Mouse (Mus musculus): ENCODE results near the gene Fzd7. TPM values are rescaled to one million over a fixed set of nuclear protein-coding genes. Genes with fewer than 3 reads are reported as not detected.

Fzd7 gene
- total RNA-seq, 2 experiments from 2014 or later = 0.43 to 3.1 TPM

GRCm38 (mm10) chr1:59495970-59496369, 13.7 kb downstream of the Fzd7 start:
- ATAC-seq (replicated peaks; ENCODE audit: low FRiP score, poor library complexity, severe bottlenecking) = no peak

GRCm38 (mm10) chr1:59497741-59498613, 15.8 kb downstream of the Fzd7 start:
- no peak for ATAC-seq (replicated peaks; ENCODE audit: low FRiP score, poor library complexity, severe bottlenecking)

GRCm38 (mm10) chr1:59499327-59499726, 17.1 kb downstream of the Fzd7 start:
- ATAC-seq (replicated peaks; ENCODE audit: low FRiP score, poor library complexity, severe bottlenecking) = no peak

- ATAC-seq (replicated peaks; ENCODE audit: low FRiP score, poor library complexity, severe bottlenecking) = no peak
Observed at GRCm38 (mm10) chr1:59502355-59502754, 20.1 kb downstream of the Fzd7 start.

GRCm38 (mm10) chr1:59503659-59504301, 21.6 kb downstream of the Fzd7 start:
- ATAC-seq (replicated peaks; ENCODE audit: low FRiP score, poor library complexity, severe bottlenecking) = no peak

GRCm38 (mm10) chr1:59504302-59504700, 22.1 kb downstream of the Fzd7 start:
- ATAC-seq (replicated peaks; ENCODE audit: low FRiP score, poor library complexity, severe bottlenecking) = no peak

- no peak for ATAC-seq (replicated peaks; ENCODE audit: low FRiP score, poor library complexity, severe bottlenecking)
Observed at GRCm38 (mm10) chr1:59508463-59509139, 26.4 kb downstream of the Fzd7 start.

- ATAC-seq (replicated peaks; ENCODE audit: low FRiP score, poor library complexity, severe bottlenecking) = no peak
Observed at GRCm38 (mm10) chr1:59511566-59512270, 29.5 kb downstream of the Fzd7 start.

- ATAC-seq (replicated peaks; ENCODE audit: low FRiP score, poor library complexity, severe bottlenecking) = no peak
Observed at GRCm38 (mm10) chr1:59516026-59516917, 34.0 kb downstream of the Fzd7 start, which contains the start of gene Gm973. Gene Gm973, plus strand, starts transcription at chr1:59516264.

GRCm38 (mm10) chr1:59520226-59520837, 38.1 kb downstream of the Fzd7 start:
- no peak for ATAC-seq (replicated peaks; ENCODE audit: low FRiP score, poor library complexity, severe bottlenecking)

- ATAC-seq (replicated peaks; ENCODE audit: low FRiP score, poor library complexity, severe bottlenecking) = no peak
Observed at GRCm38 (mm10) chr1:59522456-59522855, 40.2 kb downstream of the Fzd7 start.

- ATAC-seq (replicated peaks; ENCODE audit: low FRiP score, poor library complexity, severe bottlenecking) = no peak
Observed at GRCm38 (mm10) chr1:59523378-59523958, 41.2 kb downstream of the Fzd7 start.

GRCm38 (mm10) chr1:59524071-59524470, 41.8 kb downstream of the Fzd7 start:
- ATAC-seq (replicated peaks; ENCODE audit: low FRiP score, poor library complexity, severe bottlenecking) = no peak

GRCm38 (mm10) chr1:59524759-59525158, 42.5 kb downstream of the Fzd7 start:
- no peak for ATAC-seq (replicated peaks; ENCODE audit: low FRiP score, poor library complexity, severe bottlenecking)

- no peak for ATAC-seq (replicated peaks; ENCODE audit: low FRiP score, poor library complexity, severe bottlenecking)
Observed at GRCm38 (mm10) chr1:59527219-59527618, 45.0 kb downstream of the Fzd7 start.

- ATAC-seq (replicated peaks; ENCODE audit: low FRiP score, poor library complexity, severe bottlenecking) = no peak
Observed at GRCm38 (mm10) chr1:59534976-59535810, 53.0 kb downstream of the Fzd7 start.
